Mouse (Mus musculus): Measurements from ENCODE around the gene Sox5.

Gene Sox5

DNA sequence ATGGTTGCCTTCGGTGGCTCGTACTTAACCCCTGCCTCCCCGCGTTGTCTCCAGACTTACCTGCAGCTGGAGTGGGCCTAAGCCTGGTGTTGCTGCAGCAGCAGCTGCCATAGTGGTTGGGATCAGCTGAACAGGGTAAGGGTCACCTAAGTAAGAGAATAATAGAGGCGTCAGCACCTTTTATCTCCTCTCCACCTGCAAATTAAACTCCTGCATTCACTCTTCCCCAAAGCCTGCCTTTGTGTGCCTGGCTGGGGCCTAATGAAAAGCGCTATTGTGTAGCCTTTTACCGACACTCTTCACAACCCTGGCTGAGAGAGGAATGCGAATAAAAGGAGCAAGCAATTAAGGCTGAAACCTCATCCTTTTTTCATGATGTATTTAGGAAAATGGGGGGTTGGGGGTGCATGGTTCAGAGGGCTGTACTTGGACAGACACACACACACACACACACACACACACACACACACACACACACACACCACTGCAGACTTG lies 840.4 kb downstream of the Sox5 start:
- DNase-seq (ENCODE audit: low spot score) = peak; percentile 57

DNA sequence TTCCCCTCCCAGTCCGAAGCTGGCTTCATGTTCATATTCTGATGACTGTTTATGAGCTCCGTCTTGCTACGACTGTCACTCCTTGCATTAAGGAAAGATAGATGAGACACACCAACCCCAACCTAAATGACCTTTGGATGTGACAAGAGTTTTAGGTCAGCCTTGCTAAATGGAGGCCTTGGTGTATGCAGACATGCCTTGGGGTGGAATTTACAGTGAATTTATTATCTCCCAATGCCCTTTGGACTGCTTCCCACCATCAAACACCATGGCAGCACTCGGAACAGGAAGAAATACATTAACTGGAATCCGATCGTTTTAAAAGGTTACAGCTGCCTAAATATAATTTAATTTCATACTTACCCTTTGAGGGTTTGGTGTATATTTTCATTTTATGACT lies 858.6 kb downstream of the Sox5 start:
- DNase-seq (ENCODE audit: low spot score) = no peak

DNA sequence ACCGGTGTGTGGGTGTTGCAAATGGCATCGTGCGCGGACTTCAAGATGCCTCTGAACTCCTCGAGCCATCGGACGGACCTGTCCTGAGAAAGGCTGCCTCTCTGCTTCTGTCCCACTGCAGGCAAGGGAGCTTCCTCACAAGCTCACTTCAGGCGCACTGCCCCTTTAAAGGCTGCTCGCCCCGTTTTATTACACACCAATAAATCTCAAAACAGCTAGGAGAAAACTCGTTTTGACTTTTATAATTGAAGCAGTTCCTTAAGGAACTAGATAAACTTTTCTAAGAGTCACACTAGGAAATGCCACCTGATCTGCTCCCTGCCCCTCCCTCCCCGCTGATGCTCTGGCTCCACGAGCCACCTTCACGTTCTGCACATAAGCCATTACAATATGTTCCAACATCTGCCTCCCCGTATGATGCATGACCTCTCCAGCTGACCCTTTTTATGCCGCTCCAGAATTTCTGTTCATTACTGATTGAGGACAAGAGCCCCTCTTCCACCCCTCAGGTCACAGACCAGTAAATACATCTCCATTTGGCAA lies 863.3 kb downstream of the Sox5 start:
- DNase-seq (ENCODE audit: low spot score) = peak; percentile 59

DNA sequence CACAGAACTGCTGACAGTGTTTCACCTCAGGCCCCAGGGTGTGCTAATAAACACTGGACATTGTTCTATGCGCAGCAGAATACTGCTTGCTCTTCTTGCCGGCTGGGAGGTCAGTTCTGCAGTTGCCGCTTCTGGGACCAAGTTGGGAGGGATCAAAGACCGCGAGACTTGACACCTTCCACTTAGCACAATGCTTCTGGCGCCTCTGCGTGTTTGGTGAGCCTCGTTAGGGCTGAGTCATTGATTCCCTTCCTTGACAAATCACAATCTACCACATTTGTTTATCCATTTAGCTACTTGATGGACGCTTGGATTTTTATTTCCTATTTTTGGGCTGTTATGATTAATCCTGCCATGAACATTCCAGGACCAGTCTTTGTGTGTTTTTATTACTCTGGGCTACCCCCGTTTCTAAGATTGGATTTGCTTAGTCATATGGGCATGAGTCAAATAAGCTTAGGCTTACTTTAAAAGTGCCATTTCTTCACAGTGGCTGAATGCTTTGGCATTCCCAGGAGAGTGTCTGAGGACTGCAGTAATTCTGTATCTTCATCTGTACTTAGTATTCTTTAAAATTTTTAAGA lies 865.5 kb downstream of the Sox5 start:
- no peak for DNase-seq (ENCODE audit: low spot score)

DNA sequence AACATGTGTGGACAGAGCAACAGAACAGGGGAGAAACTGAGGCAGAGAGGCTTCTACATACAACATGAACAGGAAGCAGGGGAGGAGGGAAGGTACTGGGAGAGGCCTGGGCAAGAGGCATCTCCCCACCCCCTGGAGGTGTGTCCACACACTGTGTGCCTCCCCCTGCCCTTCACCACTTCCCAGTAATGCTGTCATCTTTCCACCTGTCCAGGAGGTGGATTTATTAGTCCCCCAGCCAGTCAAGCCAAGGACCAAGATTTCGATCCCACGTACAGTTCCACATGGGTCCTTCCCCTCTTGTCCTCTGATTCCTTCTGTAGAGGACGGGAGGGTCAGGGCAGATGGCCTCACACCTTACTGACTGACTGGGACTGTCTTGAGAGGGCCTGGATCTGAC lies 866.1 kb downstream of the Sox5 start:
- no peak for DNase-seq (ENCODE audit: low spot score)

DNA sequence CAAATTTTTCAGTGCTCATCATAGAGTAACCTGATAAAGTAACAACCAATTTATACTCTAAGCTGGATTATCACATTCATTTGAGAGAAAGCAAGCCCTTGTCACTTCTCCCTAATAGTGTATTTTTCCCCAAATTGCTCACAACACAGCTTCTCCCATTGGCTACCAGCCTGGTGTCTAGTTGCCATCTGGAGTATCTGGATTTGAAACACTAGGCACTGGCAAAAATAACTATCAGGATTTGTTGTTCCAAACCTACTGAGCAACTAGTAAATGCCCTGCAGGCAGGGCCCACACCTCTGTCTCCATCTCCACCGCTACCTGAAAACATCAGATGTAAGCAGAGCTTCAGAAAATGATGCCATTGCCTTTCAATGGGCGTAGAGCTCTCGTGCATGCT lies 869.5 kb downstream of the Sox5 start:
- no peak for DNase-seq (ENCODE audit: low spot score)

DNA sequence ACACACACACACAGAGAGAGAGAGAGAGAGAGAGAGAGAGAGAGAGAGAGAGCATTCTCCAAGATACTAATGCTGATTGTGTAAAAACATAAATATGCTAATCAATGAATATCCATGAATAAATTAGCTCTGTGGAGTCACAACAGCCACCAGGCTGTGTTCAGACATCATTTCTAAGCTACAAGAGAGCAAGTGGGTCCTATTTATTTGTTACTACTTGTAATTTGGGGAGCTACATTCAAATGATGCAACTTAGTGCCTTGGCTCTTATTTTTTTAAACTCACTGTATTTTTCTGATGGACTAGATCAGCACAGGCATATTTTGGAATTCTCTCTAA lies 877.1 kb downstream of the Sox5 start:
- no peak for DNase-seq (ENCODE audit: low spot score)

DNA sequence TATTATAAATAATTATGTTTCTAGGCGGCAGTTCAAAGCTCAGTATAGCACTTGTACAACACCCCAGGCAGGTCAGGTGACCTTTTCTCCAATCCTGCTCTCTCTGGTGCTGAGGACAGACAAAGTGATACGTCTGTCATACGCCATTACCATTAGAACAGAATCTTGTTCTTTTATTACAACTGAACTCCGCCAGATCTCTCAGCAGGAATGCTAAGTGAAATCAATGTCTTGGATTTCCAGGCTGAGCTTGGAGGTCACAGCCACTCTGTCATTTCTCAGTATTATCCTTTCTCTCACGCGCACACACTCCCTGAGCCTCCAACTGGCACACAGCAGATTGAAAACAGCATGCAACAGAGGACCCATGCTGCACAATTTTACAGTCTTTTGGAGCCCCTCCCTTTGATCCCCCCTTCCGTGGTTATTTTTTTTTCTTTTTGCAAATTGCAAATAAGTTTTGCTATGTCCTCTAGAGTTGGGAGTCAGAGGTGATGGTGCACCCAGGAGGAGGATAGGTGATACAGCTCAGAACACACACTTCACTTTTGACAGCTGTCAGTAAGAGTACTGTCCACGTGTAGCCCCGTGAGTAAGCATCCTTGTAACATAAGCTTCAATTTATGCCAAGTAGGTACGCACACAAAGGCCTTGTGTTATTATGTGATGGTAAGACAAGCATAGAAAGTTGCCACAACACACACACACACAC lies 877.6 kb downstream of the Sox5 start:
- peak; percentile 21 for DNase-seq (ENCODE audit: low spot score)

DNA sequence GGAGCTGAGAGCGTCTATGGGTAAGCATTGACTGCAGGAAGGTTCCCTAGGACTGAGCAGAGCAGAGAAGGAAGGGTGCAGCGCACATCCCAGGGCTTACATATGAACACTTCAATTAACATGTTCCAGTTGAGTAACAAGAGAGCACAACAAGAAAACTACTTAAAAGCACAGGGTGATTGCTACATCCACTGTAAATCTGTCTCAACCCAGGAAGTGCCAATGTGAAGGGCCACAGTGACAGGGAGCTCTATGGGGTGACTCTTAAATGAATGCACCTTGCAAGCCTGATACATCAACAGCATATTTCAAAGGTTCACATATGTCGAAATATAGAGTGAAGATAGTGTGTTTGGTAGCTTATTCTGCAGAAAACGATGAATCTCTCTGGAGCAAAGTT lies 880.9 kb downstream of the Sox5 start:
- no peak for DNase-seq (ENCODE audit: low spot score)

DNA sequence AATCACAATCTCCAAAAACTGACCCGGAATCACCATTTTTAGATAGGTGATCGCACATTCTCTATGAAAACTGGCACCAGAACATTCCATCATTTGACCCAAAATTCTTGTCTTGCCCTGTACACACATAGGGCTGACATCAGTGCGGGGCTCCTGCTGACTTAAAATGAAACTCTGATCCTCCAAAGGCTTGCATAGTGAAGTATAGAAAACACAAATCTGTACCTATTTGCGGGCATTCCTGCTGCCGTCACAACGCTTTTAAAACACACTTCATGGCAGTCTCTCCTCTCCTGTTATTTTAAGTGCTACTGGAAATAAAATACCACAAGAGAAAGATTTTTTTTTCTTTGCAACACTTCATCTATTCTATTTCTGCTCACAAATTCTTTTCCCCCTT lies 886.7 kb downstream of the Sox5 start:
- DNase-seq (ENCODE audit: low spot score) = no peak

DNA sequence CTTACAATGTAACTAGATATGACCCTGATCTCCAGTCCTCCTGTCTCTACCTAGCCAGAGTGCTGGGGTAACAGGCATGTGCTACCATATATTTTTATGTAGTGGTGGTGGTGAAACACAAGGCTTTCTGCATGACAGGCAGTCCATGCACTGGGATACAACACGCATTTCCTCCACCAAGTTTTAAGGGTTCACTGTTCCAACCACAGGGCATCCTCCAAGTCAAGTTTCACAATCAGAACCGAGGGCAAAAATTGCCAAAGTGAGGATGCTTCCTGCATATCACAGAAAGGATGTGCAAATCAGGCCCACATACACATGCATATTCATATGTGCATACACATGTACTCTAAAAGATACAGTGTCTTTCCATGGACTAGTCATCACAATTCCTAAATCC lies 888.9 kb downstream of the Sox5 start:
- no peak for DNase-seq (ENCODE audit: low spot score)

DNA sequence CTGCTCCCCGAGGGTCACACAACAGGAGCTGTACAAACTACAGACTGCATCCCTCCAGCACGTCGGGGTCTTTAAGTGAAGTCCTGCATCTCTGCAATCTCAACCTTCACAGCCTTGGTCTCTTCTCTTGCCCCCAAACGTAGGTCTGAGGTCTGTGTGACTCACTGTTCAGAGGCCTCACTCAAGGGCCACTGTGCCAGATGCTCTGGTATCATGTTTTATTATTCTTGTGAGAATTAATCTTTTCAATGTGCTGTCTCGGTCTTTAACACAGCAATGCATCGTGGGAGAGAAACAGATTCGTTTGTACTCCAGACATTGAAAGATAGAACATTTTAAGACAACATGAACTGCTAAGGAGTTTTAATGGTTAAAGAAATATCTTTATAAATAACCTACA lies 893.2 kb downstream of the Sox5 start:
- DNase-seq (ENCODE audit: low spot score) = no peak

DNA sequence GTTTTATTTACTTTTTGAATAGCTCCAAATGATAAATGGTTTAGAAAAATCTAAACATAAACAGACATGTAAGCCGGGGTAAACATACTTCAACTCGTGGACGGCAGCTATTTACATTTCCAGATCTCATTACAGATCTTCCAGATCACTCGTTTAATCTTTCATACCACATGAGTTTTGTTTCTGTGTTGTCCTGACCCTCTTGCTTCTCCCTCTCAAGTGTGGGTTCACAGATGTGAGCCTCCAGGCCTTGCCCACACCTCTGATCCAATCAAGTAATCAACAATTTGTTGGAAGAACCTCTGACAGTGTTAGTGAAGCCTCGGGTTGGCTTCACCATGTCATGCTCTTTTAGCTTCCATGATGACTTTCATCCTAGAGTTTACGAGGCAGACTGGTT lies 903.3 kb downstream of the Sox5 start:
- DNase-seq (ENCODE audit: low spot score) = no peak

DNA sequence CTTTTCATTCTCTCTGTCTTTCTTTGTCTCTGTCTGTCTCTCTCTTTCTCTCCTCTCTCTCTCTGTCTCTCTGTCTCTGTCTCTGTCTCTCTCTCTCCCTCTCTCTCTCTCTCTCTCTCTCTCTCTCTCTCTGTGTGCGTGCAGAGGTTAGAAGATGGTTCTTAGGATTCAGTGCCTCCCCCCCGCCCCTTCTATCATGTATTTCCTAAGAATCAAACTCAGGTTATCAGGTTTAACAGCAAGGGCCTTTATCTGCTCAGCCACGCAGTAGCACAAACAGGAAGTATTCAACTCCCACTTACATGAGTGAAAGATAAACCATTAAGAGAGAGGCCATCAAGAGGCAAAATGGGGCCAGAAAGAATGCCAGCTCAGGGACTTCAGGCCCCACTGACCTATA lies 913.0 kb downstream of the Sox5 start:
- no peak for DNase-seq (ENCODE audit: low spot score)

DNA sequence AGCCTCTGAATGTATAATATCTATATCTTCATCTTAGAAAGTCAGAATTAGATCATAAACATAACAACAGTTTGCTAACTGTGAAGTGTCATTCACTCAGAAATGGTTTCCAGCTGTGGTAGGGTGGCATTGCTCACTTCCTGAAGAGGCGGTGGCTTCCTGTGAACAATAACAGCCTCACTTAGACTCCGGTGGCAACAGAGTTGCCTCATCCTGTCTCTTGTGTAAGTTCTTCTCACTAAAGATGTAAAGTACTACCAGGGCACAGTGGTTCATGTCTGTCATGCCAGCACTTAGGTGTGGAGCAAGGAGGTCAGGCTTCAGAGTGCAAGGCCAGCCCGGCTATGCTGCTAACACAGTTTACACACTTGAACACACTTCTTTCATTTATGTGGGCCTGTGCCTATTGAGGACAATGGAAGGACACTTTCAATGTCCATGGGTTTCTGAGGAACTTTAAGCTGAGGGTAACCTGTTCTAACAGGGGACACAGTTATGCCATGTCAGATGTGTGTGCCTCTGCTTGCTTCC lies 913.6 kb downstream of the Sox5 start:
- DNase-seq (ENCODE audit: low spot score) = no peak

DNA sequence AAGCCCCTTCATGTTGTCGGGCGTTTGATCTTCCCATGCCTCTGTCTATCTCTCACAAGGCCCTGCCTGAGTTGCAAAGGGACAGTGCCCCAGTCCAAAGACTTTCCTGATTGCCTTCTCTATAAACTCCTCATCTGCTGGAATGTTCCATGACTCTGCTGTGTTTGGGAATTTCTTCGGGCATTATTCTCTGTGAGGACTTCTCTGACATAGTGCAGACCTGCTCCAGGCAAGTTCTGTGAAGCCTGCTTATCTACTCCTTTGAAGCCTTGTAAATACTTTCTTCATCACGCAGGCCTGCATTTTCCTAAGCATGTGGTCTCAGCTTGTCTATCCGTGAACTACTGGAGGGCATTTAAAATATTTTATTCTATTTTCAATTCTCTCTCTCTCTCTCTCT lies 914.7 kb downstream of the Sox5 start:
- no peak for DNase-seq (ENCODE audit: low spot score)

DNA sequence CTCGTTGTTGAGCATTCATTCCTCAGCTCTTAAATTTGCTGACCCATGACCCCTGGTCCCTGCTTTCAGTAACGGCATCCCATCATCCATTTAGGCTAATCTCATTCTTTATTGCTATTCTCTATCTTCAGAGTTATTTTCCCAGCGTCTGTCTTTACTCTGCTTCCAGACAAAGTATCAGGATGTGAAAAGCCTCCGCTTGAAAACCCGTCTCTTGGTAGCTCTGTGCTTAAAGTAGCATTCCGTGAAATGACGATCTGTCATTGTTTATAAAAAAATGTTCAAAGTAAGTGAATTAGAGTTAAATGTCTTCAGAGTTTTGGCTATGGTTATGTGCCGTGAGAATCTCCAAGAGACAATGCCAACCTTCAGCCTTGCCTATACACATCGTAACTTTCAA lies 915.2 kb downstream of the Sox5 start:
- no peak for DNase-seq (ENCODE audit: low spot score)

DNA sequence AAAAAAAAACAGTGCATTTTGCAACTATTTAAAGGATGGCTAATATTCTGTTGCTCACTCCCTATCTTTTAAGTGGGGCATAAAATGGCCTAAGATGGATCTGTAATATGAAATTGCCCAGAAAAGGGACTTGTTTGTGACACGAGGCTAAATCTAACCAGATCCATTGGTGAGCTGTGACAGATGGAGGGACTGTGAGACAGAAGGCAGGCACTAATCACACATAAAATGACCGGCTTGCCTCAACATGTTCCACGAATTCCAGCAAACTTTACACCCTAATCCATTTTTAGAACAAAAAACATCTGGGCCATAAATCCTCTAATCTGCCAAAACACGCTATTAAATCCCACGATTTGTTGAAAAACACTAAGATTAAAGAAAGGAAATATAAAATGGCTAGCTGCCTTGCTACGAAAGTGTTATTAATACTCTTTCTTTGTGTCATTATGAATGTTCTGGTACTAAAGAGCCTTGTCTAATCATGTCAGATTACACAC lies 919.1 kb downstream of the Sox5 start:
- peak; percentile 30 for DNase-seq (ENCODE audit: low spot score)

DNA sequence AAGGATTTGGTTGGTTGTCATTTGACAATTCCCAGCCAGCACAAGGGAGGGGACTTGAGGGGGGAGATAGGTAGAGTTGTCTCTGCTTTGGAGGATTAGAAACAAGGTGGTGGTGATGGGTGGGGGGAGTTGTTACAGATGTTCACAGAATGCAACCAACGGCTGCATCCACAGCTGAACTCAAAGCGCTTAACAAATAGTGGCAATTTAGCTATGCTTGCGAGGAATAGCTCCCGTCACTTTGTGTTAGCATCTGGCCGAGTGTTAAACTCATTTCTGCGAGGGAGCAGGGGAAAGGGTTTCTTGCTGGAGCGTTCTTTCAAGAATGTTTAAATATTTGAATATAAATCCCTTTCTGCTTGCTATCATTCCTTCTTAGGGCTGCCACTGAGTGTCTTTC lies 921.7 kb downstream of the Sox5 start:
- DNase-seq (ENCODE audit: low spot score) = peak; percentile 59

DNA sequence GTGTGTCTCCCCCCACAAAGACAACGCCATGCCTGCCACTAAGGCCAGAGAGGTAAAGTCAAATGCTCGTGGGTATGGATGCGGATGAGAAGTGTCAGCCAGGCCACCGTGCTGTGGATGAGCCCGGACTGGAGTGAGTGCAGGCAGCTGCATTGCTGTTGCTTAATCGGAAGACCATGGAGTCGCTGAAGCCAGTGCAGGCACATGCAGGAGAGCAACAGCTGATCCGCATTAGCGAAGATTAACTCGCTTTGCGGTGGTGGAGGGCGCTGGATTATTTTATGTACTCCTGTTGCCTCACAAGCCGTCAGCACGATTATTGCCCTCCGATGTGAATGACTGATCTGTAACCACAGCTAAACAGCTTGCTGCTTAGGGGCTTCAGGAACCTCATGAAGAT lies 922.2 kb downstream of the Sox5 start:
- DNase-seq (ENCODE audit: low spot score) = peak; percentile 69

DNA sequence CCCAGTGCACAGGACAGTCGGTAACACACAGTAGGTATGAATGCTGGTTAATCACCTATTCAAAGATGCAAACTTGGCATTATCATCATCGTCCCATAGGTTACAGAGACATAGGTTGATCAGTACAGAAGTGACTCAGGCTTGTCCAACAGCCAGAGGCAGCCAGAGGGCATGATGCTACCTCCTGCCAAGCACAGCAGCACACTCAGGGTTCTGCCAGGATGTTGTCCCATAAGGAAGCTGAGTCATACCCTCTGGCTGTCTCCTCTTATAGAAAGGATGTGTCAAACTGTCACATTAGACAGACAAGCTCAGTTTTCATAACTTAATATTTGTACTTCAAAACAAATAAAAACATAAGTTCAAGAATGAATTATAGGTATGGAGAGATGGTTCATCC lies 923.2 kb downstream of the Sox5 start:
- no peak for DNase-seq (ENCODE audit: low spot score)

DNA sequence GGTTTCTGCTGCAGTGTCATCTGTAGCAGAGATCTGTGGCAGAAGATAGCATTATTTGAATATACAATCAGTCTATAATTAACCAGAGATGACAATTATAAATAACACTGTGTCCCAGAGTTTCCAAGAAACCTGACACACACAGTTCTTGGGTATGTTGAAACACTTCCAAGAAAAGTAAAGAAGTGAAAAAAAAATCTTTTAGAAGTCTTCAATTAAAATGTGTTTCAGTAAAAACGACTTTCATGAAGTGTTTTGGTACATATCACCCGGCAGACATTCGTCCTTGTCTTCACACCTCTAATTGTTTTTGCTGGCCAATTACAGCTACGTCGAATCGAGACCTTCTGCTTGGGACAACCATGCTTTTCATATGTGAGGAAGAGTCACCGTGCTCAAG lies 924.4 kb downstream of the Sox5 start:
- no peak for DNase-seq (ENCODE audit: low spot score)

DNA sequence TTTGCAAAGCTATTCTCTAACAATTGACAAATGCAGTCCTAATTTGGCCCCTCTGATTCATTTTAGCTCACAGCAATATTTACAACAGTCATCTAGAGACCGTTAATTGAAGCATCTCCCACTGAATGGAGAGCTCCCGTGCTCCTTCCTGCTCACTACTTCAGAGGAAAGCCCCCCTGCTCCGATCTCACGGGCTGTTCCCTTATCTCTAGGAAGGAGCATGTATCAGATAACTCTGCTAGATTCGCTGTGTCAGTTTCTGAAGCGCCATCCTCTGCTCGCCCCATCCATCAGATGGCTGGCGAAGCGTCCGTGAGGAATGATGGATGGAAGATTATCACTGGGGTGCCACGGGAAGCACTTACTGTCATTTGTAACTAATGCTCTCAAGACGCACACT lies 926.4 kb downstream of the Sox5 start:
- DNase-seq (ENCODE audit: low spot score) = no peak

DNA sequence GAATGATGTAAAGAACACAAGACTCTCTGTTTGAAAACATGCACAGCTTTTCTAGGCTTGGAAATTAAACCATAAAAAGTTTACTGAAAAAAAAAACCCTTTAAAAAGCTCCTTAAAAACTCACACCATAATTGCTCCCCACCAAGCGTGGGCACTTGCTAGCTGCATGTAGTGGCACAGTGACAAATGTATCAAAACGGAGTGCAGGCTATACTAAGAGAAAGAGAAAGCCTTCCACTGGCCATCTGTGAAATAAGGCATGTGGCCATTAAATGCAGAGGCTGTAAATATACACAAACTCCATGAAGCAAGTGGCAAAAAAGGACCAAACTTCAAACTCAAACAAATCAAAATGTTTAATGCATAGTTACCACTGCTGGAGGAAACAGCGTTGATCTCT lies 927.7 kb downstream of the Sox5 start:
- DNase-seq (ENCODE audit: low spot score) = no peak
